Mouse (Mus musculus) adrenal gland, adult 18-20 months (tissue): ENCODE results near the gene 1700001J03Rik. TPM values are rescaled to one million over a fixed set of nuclear protein-coding genes. Genes with fewer than 3 reads are reported as not detected.
"Not testable (repeated sequence)": the region's sequence is repeated elsewhere in the genome, so short reads cannot be mapped to it uniquely, and the experiment has no call there.

Source experiments
- DNase-seq, 2 experiments: peaks; one replicate each; pipeline ENCODE4 v3.0.0; 2021 to 2022; ENCODE audit warnings: low spot score in 2 of 2
- long read RNA-seq, 2 experiments: library from polyadenylated mRNA; stranded (forward); transcript quantifications; one replicate each; pipeline ENCODE4 v2.0.0; 2021
- total RNA-seq, 2 experiments: library from RNA; stranded (reverse); gene quantifications; 1 replicate in 1 of 2; 2 replicates in 1 of 2; pipeline ENCODE4 v1.2.3; 2021

1700001J03Rik gene
- under 1 TPM; 0.73 to 0.99 TPM for total RNA-seq
- long read RNA-seq, experiment 1, result 0 reads
- long read RNA-seq, experiment 2, result 0 reads

DNA sequence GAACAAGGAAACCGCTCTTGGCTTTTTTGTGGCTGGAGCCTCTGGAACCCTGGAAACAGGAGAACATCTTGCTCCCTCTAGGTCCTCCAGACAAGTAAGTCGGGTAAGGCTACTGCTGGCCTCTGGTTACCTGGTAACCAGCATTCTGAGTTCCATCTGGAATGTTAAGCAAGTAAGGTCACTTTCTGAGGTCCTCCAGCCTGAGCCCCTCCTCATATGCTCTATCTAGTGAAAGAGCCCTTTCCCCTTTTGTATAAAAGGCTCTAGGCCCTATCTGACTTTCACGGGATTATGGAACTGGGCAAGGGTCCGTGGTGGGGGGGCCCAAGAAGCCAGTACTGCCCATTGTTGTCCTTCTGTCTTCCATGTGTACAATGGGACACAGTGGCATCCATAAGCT is at the start of gene 1700001J03Rik:
TSS of gene 1700001J03Rik (minus strand) at position 101 of the 400 bp plus-strand sequence.
- not testable (repeated sequence) for DNase-seq

DNA sequence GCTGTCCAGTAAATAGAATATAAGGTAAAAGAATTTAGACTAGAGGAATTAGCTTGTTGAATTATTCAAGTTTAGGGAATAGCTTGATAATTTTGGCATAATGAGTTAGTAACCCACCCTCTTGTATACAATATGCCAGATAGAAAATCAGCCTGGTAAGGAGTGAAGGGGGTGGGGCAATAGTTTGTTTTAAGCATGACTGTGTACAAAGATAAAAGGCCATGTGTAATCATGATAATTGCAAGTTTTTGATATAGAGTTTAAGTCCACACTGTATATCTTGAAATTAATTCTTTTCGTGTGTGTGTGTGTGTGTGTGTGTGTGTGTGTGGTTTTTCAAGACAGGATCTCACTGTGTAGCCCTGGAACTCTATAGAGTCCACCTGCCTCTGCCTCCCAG is 49.2 kb upstream of the 1700001J03Rik start:
- DNase-seq, result no peak

DNA sequence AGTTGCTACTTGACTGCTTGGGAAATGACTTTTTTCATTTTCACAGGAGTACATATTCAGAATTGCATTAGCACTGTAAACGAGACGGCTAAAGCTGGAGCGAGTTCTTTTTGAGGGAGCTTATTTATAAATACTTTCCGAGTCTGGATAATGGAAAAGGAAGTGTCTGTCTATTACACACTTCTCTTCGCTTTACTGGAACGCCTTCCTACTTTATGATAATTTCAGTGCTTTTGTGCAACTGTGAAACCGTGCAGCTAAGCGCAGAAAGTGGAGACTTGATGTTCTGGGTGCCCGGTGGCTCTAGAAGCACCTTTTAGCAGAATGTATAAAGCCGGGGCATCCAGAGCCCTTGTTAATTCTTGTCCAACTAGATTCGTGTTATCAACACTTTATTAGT is 47.7 kb upstream of the 1700001J03Rik start:
- DNase-seq, result no peak

DNA sequence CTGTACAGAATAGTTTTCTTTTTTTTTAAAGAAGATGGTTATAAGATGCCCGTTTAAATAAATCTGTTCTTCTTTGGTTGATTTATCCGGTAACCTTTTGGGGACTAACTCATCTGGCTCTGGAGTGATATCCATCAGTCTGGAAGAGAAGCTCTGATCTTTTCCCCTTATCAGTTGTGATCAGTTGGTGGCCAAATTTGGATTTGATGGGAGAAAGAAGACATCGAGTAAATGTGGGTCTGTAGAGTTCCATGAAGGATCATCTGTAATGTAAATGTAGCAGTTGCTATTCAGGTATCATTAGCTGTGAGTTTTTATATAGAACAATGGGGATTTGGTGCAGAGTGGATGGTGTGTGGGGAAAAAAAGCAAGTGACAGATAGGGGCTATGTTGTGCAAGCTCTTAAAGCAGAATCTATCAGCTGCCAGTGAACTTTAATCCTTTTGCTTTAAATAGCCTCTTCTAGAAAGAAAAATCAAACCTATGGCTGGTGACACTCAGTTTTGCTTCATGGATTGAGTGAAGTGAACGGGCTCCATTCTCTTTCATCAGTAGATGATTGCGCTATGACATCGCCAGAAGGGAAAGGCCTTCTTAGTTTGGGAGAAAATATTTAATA is 47.1 kb upstream of the 1700001J03Rik start:
- no peak for DNase-seq

DNA sequence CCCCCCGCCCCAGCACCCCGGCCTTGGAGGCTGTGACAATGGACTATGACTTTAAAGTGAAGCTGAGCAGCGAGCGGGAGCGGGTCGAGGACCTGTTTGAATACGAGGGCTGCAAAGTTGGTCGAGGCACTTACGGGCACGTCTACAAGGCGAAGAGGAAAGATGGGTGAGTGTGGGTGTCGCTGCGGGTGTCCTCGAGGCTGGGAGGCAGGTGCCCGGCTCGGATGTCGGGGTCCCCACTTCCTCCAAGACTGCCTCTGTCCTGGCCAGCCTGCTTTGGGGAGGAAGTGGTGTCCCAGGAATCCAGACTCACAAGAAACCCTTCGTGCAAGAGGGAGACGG is 46.5 kb upstream of the 1700001J03Rik start:
- no peak for DNase-seq

DNA sequence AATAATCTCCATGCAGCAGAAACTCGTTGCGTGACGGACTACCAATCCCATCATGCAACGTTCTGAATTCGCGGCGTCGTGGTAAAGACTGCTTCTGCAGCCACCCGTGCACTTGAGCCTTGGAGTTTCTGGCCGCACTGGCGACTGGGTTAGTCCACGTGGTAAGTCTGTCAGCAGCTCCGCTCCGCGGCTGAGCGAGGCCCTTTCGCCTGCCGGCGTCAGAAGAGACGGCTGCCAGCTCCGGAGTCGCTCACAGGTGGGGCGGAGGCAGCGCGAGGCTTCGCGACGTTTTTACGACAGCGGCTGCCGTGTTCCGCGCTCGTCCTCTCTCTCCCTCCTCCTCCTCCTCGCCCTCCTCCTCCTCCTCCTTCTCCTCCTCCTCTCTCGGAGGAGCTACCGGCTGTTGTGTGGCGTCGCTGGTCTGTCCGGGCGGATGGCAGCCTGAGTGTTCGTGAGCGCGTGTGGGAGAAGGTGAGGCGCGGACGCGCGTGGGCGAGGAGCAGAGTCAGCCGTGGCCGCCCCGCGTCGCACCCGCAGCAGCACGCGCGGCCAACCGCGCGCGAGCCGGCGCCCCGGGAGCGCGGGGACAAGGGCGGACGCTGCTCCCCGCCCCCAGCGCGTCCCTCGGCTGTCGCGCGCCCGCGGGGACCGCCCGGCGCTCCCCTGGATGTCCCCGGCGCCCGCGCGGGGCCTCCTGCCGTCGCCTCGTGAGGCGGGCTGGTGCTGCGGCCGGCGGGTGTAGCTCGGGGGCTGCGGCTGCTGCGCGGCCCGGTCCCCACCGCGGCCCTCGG is 46.0 kb upstream of the 1700001J03Rik start, which contains the start of gene Cdk8:
TSS of gene Cdk8 (plus strand) at position 367 of the 791 bp plus-strand sequence.
- DNase-seq, result peak; percentile 83 to 88

DNA sequence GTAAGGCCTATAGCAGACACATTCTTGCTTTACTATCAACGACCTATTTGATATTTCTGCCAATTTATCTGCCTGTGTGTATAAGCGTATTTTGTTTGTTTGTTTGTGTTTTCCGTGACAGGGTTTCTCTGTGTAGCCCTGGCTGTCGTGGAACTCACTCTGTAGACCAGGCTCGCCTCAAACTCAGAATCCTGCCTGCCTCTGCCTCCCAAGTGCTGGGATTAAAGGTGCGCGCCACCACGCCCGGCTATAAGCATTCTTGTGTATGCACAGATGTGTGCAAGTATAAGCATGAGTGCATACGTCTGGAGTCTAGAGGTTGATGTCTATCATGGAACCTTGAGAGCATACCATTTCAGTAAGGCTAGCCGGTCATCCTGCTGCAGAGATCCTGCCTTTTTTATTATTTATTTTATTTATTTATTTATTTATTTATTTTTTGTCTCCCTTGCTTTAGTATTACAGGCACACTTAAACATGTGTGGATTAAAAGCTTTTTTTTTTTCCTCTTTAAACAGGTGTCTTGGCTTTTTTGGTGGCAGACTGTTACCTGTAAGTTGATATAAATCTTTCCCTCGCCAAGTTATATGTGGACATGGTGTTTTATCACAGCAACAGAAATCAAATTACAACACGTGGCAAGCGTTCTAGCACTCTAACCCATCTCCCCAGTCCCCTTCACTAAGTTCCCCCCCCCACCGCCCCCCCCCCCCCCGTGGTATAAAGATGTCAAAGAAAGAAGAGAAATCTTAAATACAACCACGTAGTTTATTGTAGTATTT is 45.0 kb upstream of the 1700001J03Rik start:
- no peak for DNase-seq

DNA sequence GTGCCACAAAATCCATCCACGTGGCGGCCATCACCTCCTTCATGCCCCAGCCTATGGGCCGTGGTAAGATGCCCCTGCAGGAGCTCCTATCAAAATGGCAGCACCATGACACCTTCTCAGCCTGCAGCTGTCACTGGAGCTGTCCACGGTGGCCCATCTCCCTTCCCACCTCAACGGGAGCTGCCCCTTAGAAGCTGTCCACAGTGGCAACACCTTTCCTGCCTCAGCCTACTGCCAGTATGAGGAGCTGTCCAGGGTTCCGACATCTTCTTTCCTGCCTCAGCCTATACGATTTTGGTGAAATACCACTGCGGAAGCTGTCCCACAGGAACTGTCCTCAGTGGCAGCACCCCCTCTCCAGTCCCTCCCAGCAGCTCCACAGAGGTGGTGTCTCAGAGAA is 42.4 kb upstream of the 1700001J03Rik start:
- DNase-seq, result no peak

DNA sequence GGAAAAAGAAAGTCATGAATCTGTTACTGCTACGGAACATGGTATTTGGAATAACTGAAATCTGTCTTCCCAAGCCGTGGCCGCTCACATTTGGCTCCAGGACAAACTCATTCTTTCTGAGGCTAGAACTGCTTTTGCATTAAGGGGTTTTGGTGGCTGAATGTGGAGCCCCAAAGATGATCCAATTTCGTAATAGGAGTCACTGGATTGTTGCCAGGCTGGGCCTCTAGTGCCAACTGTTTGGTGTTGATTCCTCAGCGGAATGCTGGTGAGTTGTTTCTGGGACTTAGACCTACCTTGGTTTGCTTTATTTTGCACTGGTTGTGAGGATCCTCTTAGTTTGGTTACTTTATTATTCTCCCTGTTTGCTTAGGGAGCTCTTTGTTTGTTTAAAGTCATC is 38.7 kb upstream of the 1700001J03Rik start:
- DNase-seq, result no peak

DNA sequence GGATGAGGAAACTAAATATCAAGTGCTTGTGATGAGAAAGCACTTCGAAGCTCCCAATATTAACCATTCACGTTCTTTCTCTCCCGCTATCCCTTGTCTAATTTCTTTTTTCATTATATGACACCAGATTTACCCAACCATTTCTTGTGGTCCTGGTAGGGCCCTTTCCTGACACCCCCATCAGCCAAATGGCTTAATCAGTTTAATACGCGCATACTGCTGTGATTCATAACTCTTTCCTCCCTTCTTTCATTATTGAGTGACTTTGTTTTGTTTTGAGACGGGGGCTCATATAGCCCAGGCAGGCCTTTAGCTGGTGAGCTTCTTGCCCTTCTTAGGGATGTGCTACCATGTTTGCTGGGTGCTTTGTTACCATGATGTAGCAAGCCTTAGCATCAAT is 36.6 kb upstream of the 1700001J03Rik start:
- no peak for DNase-seq

DNA sequence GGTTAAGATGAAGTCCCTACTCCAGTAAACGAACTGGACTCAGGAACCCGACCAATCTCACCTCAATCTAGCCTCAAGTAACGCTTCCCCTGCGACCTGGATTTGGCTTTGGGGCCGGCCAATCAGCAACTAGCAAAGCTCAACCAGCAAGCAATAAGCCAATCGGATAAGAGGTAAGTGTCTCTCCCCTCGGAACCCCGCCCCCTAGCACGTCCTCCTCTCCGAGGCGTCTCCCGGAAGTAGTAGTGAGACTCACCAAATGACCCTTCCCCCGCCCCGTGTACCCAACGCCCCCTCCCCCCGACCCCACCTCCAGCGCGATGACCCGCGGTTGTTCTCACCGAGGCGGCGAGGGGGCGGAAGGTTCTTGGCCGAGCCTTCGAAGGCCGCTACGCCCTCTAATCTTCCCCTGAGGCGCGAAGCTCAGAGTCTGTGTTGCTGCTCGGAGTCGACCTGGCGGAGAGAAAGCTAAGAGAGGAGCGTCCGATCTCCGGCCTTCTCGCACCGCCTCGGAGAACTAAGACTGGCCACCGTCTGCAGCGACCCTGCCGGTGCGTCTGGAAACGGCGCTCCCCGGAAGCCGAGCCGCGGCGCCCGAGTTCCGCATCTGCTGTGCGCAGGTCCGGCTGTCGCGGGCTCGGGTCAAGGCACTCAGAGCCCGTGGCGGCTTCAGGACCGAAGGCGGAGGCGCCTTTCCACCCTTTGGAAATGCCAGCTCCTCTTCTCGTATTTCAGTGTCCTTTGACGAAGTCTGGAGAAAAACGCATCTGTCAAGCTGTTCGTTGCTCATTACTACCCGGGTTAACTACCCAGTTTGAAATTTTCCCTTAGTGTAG is 36.0 kb upstream of the 1700001J03Rik start, which contains the start of gene Rnf6:
TSS of gene Rnf6 (minus strand) at position 677 of the 836 bp plus-strand sequence.
- peak; percentile 84 for DNase-seq

DNA sequence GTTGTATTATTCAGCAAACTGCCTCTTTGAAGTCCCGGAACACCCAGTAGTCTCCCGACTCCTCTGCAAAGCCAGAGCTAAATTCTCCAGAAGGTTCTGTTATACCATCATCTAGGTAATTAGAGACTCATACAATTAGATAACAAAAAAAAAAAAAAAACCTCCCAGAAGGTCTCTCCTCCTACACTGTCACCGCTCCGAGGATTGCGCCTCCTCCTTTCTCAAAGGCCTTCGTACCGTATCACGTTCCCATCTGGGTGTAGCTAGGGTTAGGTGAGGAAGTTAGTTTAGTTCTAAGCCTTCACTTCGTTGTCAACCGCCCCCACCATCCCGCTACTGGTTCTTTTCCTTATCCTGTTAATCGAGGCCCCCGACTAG is 35.4 kb upstream of the 1700001J03Rik start:
- no peak for DNase-seq

DNA sequence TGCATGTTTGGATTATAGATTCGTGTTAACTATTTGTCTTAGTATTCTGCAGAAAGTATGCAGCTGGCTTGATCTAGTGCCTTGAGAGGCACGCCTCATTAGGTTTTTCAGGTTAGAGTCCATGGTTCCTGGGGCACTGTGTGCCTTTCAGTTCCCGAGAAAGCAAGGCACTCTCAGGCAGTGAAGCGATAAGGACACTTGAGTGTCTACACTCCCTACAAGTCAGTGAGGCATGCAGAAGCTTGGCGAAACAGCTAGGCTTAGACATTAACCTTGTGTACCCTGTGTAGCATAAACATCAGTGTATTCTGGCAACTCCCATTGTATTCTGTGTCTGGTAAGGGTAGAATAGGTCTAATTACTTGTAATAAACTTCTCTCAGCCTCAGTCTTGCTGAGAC is 20.4 kb upstream of the 1700001J03Rik start:
- DNase-seq, result no peak

DNA sequence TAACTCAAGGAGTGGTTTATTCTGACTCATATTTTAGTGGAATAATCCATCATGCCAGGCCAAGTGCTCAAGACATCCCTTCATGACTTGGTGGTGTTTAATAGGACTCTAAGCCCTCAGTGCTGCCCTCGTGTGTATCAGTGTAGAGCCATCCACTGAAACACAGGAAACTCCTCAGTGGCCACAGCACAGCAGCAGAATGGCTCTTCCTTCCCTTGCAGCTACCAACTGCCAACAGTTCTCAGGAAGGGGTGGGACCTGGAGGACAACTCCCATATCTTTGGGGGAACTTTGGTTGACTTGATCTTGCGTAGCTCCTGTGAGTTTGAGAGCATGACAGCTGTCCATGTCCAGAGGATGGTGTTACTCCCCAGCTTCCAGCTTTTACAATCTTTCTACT is 18.8 kb upstream of the 1700001J03Rik start:
- no peak for DNase-seq

DNA sequence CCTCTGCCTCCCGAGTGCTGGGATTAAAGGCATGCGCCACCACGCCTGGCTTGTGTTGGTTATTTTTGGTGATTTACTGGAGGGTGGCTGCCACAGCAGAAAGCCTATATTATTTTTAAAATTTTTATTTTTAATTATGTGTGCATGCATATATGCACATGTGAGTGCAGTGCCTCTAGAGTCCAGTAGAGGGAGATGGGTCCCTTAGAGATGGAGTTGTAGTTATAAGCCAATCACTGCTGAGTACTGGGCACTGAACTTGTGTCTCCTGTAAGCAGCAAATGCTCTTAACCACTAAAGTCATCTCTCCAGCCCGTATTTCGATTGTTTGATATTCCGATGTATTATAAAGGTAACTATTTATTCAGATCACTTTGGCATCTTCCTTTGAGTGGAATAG is 15.5 kb upstream of the 1700001J03Rik start:
- no peak for DNase-seq

DNA sequence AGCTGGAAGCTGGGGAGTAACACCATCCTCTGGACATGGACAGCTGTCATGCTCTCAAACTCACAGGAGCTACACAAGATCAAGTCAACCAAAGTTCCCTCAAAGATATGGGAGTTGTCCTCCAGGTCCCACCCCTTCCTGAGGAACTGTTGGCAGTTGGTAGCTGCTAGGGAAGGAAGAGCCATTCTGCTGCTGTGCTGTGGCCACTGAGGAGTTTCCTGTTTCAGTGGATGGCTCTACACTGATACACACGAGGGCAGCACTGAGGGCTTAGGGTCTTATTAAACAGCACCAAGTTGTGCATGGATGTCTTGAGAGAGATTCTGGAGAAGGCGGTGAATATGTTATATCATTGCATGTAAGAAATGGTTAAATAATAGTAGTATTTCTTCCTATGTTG is 14.4 kb upstream of the 1700001J03Rik start:
- DNase-seq, result no peak

DNA sequence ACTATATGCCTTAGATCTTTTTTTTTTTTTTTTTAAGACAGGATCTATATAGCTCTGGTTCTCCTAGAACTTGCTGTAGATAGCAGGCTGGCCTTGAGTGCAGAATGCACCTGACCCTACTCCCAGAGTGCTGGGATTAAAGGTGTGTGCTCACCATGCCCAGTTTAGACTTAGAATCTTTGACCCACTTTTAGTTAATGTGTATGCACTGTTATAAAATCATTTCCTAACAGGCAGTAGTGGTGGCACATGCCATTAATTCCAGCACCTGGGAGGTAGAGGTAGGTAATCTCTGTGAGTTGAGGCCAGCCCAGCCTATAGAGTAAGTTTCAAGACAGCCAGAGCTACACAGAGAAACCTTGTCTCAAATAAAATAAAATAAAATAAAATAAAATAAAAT is 14.0 kb upstream of the 1700001J03Rik start:
- no peak for DNase-seq

DNA sequence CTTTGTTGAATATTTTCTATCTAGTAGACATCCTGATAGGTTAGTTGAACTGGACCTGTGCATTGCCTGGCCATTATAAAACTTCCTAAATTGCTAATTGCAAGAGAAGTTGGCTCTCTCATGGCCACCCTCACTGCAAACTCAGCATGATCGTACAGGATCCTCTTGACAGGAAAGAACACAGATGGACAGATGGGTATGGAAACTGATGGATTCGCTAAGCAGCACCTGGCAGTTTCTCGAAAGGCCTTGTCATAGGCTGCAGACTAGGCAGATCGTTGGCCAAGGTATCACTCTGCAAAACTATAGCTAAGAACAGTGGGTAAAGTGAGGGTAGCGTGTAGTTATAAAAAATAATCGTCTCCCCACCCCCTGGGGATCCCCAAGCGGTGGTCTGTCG is 8.3 kb upstream of the 1700001J03Rik start:
- no peak for DNase-seq

DNA sequence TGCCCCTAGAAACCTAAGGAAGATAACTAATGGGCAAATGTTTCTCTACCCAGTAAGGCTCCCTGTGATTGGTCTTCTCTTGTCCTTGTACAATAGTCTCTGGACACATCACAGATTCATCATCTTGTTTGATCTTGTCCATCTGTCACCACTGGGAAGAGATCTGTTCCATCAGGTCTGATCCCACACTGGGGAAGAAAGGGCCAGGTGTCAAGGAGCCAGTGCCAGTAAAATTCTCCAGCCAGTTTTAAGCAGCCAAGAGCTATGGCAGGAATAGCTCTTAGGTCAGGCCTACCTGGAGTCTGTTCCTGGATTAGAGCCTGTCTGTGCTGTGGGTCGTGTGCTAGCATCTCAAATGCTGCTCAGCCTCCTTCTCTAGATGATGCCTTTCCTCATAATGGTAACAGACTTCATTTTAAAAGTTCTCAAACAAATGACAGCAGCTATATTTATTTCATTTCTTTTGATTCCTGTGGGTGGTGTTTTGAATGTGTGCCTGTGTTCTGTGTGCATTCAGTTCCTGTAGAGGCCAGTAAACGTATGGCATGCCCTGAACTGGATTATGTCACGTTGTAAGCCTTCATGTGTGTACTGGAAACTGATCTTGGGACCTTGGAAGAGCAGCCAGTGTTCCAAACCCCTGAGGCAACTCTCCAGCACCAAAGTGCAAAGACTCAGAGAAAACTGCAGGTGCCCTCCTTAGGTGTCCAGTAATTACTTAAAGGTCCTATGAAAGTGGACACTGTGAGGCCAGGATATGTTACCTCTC is 5.6 kb upstream of the 1700001J03Rik start:
- DNase-seq, result no peak

DNA sequence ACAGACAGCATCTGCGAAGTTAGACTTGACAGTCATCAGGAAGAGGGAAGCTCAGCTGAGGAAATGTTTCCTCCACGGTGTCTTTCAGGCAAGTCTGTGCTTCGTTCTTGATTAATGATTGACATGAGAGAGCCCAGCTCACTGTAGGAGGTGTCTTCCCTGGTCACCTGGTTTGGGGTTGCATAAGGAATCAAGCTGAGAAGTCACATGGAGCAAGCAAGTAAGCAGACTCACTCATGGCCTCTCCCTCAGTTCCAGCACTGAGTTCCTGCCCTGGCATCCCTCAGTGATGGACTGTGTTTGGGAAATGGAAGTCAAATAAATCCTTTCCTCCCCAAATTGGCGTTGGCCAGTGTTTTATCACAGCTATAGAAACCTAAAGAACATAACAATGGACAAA is 5.0 kb upstream of the 1700001J03Rik start:
- no peak for DNase-seq
